Mouse (Mus musculus) liver, embryonic 14.5 days (tissue): ENCODE measurements around the gene AL607142.1. TPM values are rescaled to one million over a fixed set of nuclear protein-coding genes. Genes with fewer than 3 reads are reported as not detected.

ENCODE experiments used
- ATAC-seq: fragments of 200-750 bp; cut with Nextera tagmentation; 2 replicates; pipeline ENCODE4 v1.8.0; 2017; ENCODE audit warnings: moderate number of reproducible peaks, mild to moderate bottlenecking, moderate library complexity; ENCODE audit not compliant: insufficient read depth
- DNase-seq, 3 experiments: peaks; one replicate each; pipeline ENCODE4 v3.0.0-alpha.2; 2012 to 2013; ENCODE audit warnings: low read depth in 3 of 3, low spot score in 3 of 3
- H3K27ac ChIP-seq: fragments of 300-500 bp; sonication (generic); 2 replicates; pipeline ENCODE4 v1.5.1; 2014; ENCODE audit warnings: moderate library complexity, mild to moderate bottlenecking, control low read depth, inconsistent platforms
- H3K27me3 ChIP-seq: fragments of 300-500 bp; sonication (generic); 2 replicates; pipeline ENCODE4 v1.6.1; 2014; ENCODE audit warnings: mild to moderate bottlenecking, low read length, moderate library complexity; ENCODE audit not compliant: control insufficient read depth, insufficient read depth
- H3K36me3 ChIP-seq: fragments of 300-500 bp; sonication (generic); replicated peaks from 2 replicates; pipeline ENCODE4 v1.6.1; 2014; ENCODE audit warnings: low read depth; ENCODE audit not compliant: control insufficient read depth, insufficient read depth
- H3K4me1 ChIP-seq, 2 experiments: fragments of 200-500 bp in 1 of 2; fragments of 300-500 bp in 1 of 2; sonication (generic) in 1 of 2; replicated peaks; 2 replicates each; pipeline ENCODE4 v1.6.1; 2012 to 2014; ENCODE audit warnings: antibody characterized with exemption in 1 of 2, inconsistent platforms in 1 of 2, low read length in 1 of 2; ENCODE audit not compliant: control insufficient read depth in 2 of 2, insufficient read depth in 2 of 2
- H3K4me2 ChIP-seq: fragments of 300-500 bp; sonication (generic); 2 replicates; pipeline ENCODE4 v1.6.1; 2014; ENCODE audit warnings: low read depth, mild to moderate bottlenecking, control low read depth, moderate library complexity
- H3K4me3 ChIP-seq, 2 experiments: fragments of 200-500 bp in 1 of 2; fragments of 300-500 bp in 1 of 2; sonication (generic) in 1 of 2; 2 replicates each; pipeline ENCODE4 v1.5.1; 2012 to 2014; ENCODE audit warnings: low read depth in 2 of 2, low read length in 2 of 2, mild to moderate bottlenecking in 2 of 2, control low read depth in 1 of 2, inconsistent platforms in 1 of 2, moderate library complexity in 1 of 2; ENCODE audit not compliant: insufficient read depth in 1 of 2
- H3K9ac ChIP-seq: fragments of 300-500 bp; sonication (generic); replicated peaks from 2 replicates; pipeline ENCODE4 v1.6.1; 2014; ENCODE audit warnings: mild to moderate bottlenecking, control low read depth, moderate library complexity
- H3K9me3 ChIP-seq: fragments of 300-500 bp; sonication (generic); 2 replicates; pipeline ENCODE4 v1.6.1; 2016; ENCODE audit warnings: low read length, mixed read lengths; ENCODE audit not compliant: control insufficient read depth
- CTCF ChIP-seq: IDR thresholded peaks from 2 replicates; pipeline ENCODE4 v1.5.1; 2016; ENCODE audit warnings: antibody characterized with exemption, low read depth, control low read depth
- EP300 ChIP-seq: IDR thresholded peaks from 2 replicates; pipeline ENCODE4 v1.6.1; 2016; ENCODE audit warnings: antibody characterized with exemption, low read depth
- WGBS: fragments of 180-500 bp; shearing (Covaris S2); extraction: QIAGEN DNeasy Blood & Tissue Kit; methylation state at CpG from one replicate; pipeline ENCODE4 v1.1.7; 2014; ENCODE audit not compliant: insufficient replicate concordance; 5-methylcytosine and 5-hydroxymethylcytosine counted together
- polyA plus RNA-seq, 2 experiments: library from polyadenylated mRNA; depleted of rRNA in 1 of 2; stranded (reverse) in 1 of 2; unstranded in 1 of 2; fragments of >200 nt; fragmentation: Nextera tagmentation in 1 of 2; extraction: Ambion mirVana in 1 of 2; gene quantifications; 2 replicates each; pipeline versions ENCODE4 v1.2.1 to v1.2.3; 2012 to 2014

AL607142.1 gene
- polyA plus RNA-seq, 2 experiments, result not detected

GRCm38 (mm10) chr4:120054145-120054544 is 10.7 kb upstream of the AL607142.1 start:
- TF ChIP-seq EP300 (no peak), CTCF (no peak)
- ATAC-seq, result no peak
- no peak overlapping the region for H3K9ac ChIP-seq
- H3K27ac ChIP-seq, result no peak overlapping the region
- 31% methylated on average over 9 of the region's 9 CpGs for WGBS
- DNase-seq, result no peak
- H3K4me3 ChIP-seq, result no peak overlapping the region
- no peaks in the 10 kb centered on the region for H3K36me3 ChIP-seq
- no peaks in the 10 kb centered on the region for H3K27me3 ChIP-seq
- H3K4me1 ChIP-seq, result no peaks in the 10 kb centered on the region
- no peak overlapping the region for H3K4me2 ChIP-seq
- no peaks in the 10 kb centered on the region for H3K9me3 ChIP-seq

GRCm38 (mm10) chr4:120056451-120056850 is 8.3 kb upstream of the AL607142.1 start:
- 63% methylated on average over 9 of the region's 9 CpGs for WGBS
- Histone ChIP-seq H3K9me3 (no peaks in the 10 kb centered on the region), H3K4me3 (no peak overlapping the region), H3K4me2 (no peak overlapping the region), H3K27ac (no peak overlapping the region), H3K36me3 (no peaks in the 10 kb centered on the region), H3K9ac (no peak overlapping the region), H3K27me3 (no peaks in the 10 kb centered on the region), H3K4me1 (no peaks in the 10 kb centered on the region)
- DNase-seq (no peak), ATAC-seq (no peak)
- TF ChIP-seq EP300 (no peak), CTCF (no peak)

- no peak overlapping the region for H3K27ac ChIP-seq
- ATAC-seq (no peak), DNase-seq (no peak)
- TF ChIP-seq EP300 (no peak), CTCF (no peak)
- no peaks in the 10 kb centered on the region for H3K27me3 ChIP-seq
- 67% methylated on average over 8 of the region's 8 CpGs for WGBS
- H3K36me3 ChIP-seq, result no peaks in the 10 kb centered on the region
- no peak overlapping the region for H3K9ac ChIP-seq
- H3K4me1 ChIP-seq, result no peaks in the 10 kb centered on the region
- no peak overlapping the region for H3K4me3 ChIP-seq
- no peaks in the 10 kb centered on the region for H3K9me3 ChIP-seq
- no peak overlapping the region for H3K4me2 ChIP-seq
These were observed 7.3 kb upstream of the AL607142.1 start for GRCm38 (mm10) chr4:120057529-120057928.

- no peak overlapping the region for H3K4me2 ChIP-seq
- DNase-seq (no peak), ATAC-seq (no peak)
- H3K4me3 ChIP-seq, result no peak overlapping the region
- H3K9ac ChIP-seq, result no peak overlapping the region
- no peaks in the 10 kb centered on the region for H3K9me3 ChIP-seq
- WGBS, result 57% methylated on average over 3 of the region's 3 CpGs
- H3K36me3 ChIP-seq, result no peaks in the 10 kb centered on the region
- no peaks in the 10 kb centered on the region for H3K4me1 ChIP-seq
- no peak overlapping the region for H3K27ac ChIP-seq
- TF ChIP-seq CTCF, result no peak
- no peak for TF ChIP-seq EP300
- no peaks in the 10 kb centered on the region for H3K27me3 ChIP-seq
These were observed 6.6 kb upstream of the AL607142.1 start for GRCm38 (mm10) chr4:120058157-120058556.

- no peak for ATAC-seq
- H3K36me3 ChIP-seq, result no peaks in the 10 kb centered on the region
- DNase-seq, result no peak
- no peaks in the 10 kb centered on the region for H3K27me3 ChIP-seq
- no peak overlapping the region for H3K4me3 ChIP-seq
- no peak overlapping the region for H3K27ac ChIP-seq
- TF ChIP-seq CTCF, result no peak
- WGBS, result 60% methylated on average over 10 of the region's 10 CpGs
- H3K4me1 ChIP-seq, result no peaks in the 10 kb centered on the region
- H3K9me3 ChIP-seq, result no peaks in the 10 kb centered on the region
- H3K4me2 ChIP-seq, result no peak overlapping the region
- no peak overlapping the region for H3K9ac ChIP-seq
These were observed 6.0 kb upstream of the AL607142.1 start for GRCm38 (mm10) chr4:120058794-120059193.

GRCm38 (mm10) chr4:120061727-120062126 is 3.1 kb upstream of the AL607142.1 start:
- WGBS, result 58% methylated on average over 6 of the region's 6 CpGs
- no peak overlapping the region for H3K4me3 ChIP-seq
- no peak overlapping the region for H3K27ac ChIP-seq
- H3K9me3 ChIP-seq, result no peaks in the 10 kb centered on the region
- H3K9ac ChIP-seq, result no peak overlapping the region
- no peaks in the 10 kb centered on the region for H3K27me3 ChIP-seq
- ATAC-seq (no peak), DNase-seq (no peak)
- H3K36me3 ChIP-seq, result no peaks in the 10 kb centered on the region
- TF ChIP-seq EP300, result no peak
- no peak for TF ChIP-seq CTCF
- no peak overlapping the region for H3K4me2 ChIP-seq
- no peaks in the 10 kb centered on the region for H3K4me1 ChIP-seq
